Mouse (Mus musculus) layer of hippocampus, adult 6 months (tissue): ENCODE results near the gene Slc25a27. TPM values are rescaled to one million over a fixed set of nuclear protein-coding genes. Genes with fewer than 3 reads are reported as not detected.

ENCODE experiments used
- long read RNA-seq, 2 experiments: library from polyadenylated mRNA; unstranded; transcript quantifications; one replicate each; pipeline ENCODE4 v2.0.0; 2019 to 2020
- polyA plus RNA-seq: library from polyadenylated mRNA; unstranded; fragments of <200 nt; fragmentation: Nextera tagmentation; gene quantifications from 2 replicates; pipeline ENCODE4 v1.2.3, GENCODE M21; 2021

Gene Slc25a27
- polyA plus RNA-seq, result 15.3 and 17.5 TPM in 2 replicates
- long read RNA-seq, experiment 1, transcript Slc25a27-201 (9 exons, 2,895 nt), result major isoform, 14 of 40 reads
- long read RNA-seq, experiment 1, partial matches to known transcripts, result 4 of 40 reads
- long read RNA-seq, experiment 1, other reads (novel, unspliced or antisense), result 22 of 40 reads
- long read RNA-seq, experiment 2, transcript Slc25a27-201 (9 exons, 2,895 nt), result major isoform, 89 of 162 reads
- long read RNA-seq, experiment 2, transcript Slc25a27-202 (1 exons, 1,273 nt), result minor isoform, 9 of 162 reads
- long read RNA-seq, experiment 2, partial matches to known transcripts, result 10 of 162 reads
- long read RNA-seq, experiment 2, other reads (novel, unspliced or antisense), result 54 of 162 reads

GRCm38 (mm10) chr17:43666576-43667289 is at the start of gene Slc25a27:
TSS of gene Slc25a27 (minus strand) at chr17:43667214.

GRCm38 (mm10) chr17:43667290-43667843 is 353 bp upstream of the Slc25a27 start, which contains the start of gene Cyp39a1:
TSS of gene Cyp39a1 (plus strand) at chr17:43667425.

GRCm38 (mm10) chr17:43629496-43630426 is 37.3 kb downstream of the Slc25a27 start, which contains the start of gene Tdrd6:
TSS of gene Tdrd6 (minus strand) at chr17:43630299.

Other genes starting within 250 kb of the Slc25a27 start
- gene Mep1a, start 164.4 kb downstream of the Slc25a27 start, polyA plus RNA-seq, result not detected in 2 replicates
- gene Ankrd66, start 123.6 kb downstream of the Slc25a27 start, polyA plus RNA-seq, result 1.4 and 1.7 TPM in 2 replicates
- 267 and 317 TPM in 2 replicates for gene Pla2g7, start 99.1 kb downstream of the Slc25a27 start, polyA plus RNA-seq
- 0.14 and 0.16 TPM in 2 replicates for gene Tdrd6, start 36.9 kb downstream of the Slc25a27 start, polyA plus RNA-seq
- 0.35 and 1.3 TPM in 2 replicates for gene Cyp39a1, start 211 bp upstream of the Slc25a27 start, polyA plus RNA-seq
- 79.8 and 93.1 TPM in 2 replicates for gene Rcan2, start 134.1 kb upstream of the Slc25a27 start, polyA plus RNA-seq